Mouse (Mus musculus) T-helper 17 cell (primary cell): ENCODE measurements around the gene Ssh1.

Experiments
- in situ Hi-C, 2 experiments: fragments of 300-600 bp; cut with MboI, MseI; formaldehyde crosslinking; loops; 1 replicate in 1 of 2; 2 replicates in 1 of 2; pipeline ENCODE4 v1.15.1; 2025; ENCODE audit warnings: high pct_unique_total_duplicates in 2 of 2

Ssh1 gene

GRCm38 (mm10) chr5:113902017-113902416 is 91.7 kb downstream of the Ssh1 start:
- in situ Hi-C loops, result no loop called here

- in situ Hi-C loops, result no loop called here
Measured at GRCm38 (mm10) chr5:113901074-113901571, 92.6 kb downstream of the Ssh1 start.

DNA sequence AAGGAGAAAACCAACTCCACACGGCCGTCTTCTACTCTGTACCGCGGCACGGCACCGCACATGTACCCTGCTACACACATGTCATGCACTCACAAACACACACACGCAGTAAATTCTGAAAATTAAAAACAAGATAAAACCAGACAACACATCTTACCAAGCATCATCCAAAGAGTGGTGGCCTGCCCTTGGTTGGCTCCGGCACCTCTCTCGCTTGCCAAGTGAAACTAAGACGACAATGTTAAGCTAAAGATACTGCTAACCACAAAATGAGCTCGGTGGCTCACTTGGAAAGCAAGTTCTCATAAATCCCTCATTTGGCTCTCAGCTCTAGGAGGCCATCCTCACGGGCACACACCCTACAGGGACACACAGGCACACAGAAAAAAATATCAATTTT is 94.2 kb downstream of the Ssh1 start:
- in situ Hi-C loops, result no loop called here

DNA sequence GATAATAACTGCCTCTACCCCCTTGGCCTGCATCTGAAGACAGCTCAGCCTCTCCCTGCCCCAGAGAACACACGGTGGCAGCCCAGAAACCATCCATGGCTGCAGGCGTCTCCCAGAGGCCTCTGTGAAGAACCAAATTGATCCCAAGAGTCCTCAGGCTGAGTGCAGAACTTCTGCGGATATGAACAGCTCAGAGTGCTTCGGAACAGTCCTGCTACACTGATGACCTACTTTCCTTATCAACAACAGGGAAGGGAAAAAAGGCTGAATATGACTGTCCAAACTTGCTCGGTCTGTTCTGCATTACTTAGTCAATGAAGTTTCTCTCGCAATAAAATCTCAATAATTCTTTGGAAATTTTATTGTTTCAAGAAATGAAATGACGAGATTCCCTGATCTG is 101.7 kb downstream of the Ssh1 start:
- in situ Hi-C loops, result no loop called here

DNA sequence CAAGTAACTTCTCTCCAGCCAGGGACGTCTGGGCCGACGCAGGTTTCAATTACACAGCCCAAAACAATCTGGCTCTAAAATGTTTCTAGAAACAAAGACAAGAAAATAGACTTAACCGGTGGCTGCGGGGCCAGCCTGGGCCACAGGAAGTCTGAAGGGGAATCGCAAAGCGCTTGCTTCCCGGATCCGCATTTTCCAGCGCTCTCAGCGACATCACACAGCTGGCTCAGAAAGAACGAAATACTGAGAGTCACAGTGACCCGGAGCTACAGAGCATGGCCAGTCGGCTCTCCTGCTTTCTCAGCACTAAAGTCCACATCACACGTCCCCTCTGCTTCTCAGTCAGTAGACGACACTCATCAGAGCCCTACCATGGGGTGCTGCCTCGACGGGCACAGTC is 102.8 kb downstream of the Ssh1 start:
- in situ Hi-C loops, result no loop called here

- in situ Hi-C loops, result no loop called here
Measured at GRCm38 (mm10) chr5:113889912-113890311, 103.8 kb downstream of the Ssh1 start.

DNA sequence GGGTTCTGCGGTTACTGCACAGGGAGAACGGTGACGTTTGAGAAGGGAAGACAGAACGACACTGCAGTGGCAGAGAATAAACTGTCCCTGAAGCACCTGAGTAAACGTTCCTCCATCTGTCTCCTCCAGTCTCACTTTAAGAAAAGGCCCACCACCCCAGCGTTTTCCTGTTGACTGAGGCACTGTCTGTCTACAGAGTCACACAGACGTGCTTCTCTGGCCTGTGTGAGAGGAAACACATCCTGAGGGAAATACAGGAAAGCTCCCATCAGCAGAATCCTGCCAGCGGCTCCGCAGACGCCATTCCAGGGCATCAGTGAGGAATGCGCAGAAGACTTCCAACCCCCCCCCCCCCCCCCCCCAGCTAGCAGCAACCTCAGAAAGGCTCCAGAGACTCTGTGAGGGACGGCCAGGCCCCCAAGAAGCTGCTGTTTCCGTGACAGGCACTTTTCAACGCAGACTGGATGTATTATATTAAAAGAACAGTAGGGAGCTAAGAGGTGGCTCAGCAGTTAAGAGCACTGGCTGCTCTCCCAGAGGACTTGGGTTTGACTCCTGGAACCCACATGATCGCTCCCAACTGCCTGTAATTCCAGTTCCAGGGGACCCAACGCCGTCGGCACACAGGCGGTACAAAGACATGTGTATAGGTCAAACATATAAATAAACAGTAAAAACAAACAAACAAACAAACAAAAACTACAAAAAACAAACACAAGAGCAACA is 104.3 kb downstream of the Ssh1 start:
- in situ Hi-C loops, result no loop called here

GRCm38 (mm10) chr5:113888186-113888795 is 105.4 kb downstream of the Ssh1 start:
- in situ Hi-C loops, result no loop called here

GRCm38 (mm10) chr5:113887132-113887531 is 106.6 kb downstream of the Ssh1 start:
- in situ Hi-C loops, result no loop called here
